Mouse (Mus musculus): ENCODE data around the gene Usf2. TPM values are rescaled to one million over a fixed set of nuclear protein-coding genes. Genes with fewer than 3 reads are reported as not detected.
"Not testable (repeated sequence)": the region's sequence is repeated elsewhere in the genome, so short reads cannot be mapped to it uniquely, and the experiment has no call there.

The Usf2 gene
- total RNA-seq, 2 experiments from 2014 or later: 145 to 193 TPM

DNA sequence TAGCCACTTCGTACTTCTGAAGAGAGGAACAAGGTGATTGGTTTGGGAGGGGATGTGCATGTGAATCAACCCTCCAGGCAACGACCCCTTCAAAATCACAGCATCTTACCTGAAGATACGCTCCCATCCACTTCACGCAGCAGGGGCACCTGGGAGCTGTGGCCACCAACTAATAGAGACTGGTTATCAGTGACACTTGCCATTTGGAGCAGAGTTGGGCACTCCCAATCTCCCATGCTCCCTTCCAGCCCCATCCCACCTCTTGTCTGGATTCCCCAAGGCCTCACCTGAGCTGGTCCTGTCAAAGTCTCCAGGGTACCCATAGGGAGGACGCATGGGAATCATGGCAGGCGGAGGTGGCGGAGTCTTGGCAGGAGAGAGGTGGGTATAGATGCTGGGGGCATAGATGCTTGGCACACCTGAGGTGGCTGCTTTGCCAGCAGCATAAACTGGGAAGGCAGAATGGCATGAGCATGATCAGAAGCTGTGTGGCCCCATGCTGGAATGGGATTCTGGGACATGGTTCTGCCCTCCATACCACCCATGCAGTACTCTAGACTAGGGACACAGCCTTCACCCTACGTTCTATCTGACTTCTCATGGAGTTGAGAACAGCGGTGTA is 2.4 kb upstream of the Usf2 start:
- ATAC-seq (ENCODE audit: poor library complexity, severe bottlenecking): no peak

- ATAC-seq (ENCODE audit: poor library complexity, severe bottlenecking): no peak
Observed at GRCm38 (mm10) chr7:30958109-30958865, 1.7 kb upstream of the Usf2 start.

DNA sequence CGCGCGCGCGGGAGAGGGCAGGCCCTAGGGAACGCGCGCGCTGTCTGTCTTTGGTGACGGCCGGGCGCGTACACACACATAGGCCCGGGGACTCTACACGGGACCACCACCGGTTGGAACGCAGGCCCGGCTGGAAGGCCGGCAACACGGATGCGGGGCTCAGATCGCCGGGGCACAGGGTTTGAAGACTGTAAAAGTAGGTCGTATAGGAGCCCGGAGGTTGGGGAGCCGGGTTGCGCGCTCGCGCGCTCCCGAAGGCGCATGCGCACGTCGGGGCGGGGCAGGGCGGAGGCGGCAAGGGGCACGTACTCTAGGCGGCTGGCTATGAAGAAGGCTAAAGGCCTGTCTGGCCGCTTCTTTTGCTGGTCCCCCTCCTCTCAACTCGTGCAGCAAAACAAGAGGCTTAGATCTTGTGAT is 772 bp upstream of the Usf2 start:
- peak; percentile 52 for ATAC-seq (ENCODE audit: poor library complexity, severe bottlenecking)

GRCm38 (mm10) chr7:30956357-30956751 is 249 bp downstream of the Usf2 start:
- no peak for ATAC-seq (ENCODE audit: poor library complexity, severe bottlenecking)

GRCm38 (mm10) chr7:30955584-30956356 is 833 bp downstream of the Usf2 start:
- peak; percentile 71 for ATAC-seq (ENCODE audit: poor library complexity, severe bottlenecking)

GRCm38 (mm10) chr7:30954971-30955520 is 1.6 kb downstream of the Usf2 start:
- ATAC-seq (ENCODE audit: poor library complexity, severe bottlenecking): no peak

GRCm38 (mm10) chr7:30954036-30954435 is 2.6 kb downstream of the Usf2 start:
- ATAC-seq (ENCODE audit: poor library complexity, severe bottlenecking): no peak

DNA sequence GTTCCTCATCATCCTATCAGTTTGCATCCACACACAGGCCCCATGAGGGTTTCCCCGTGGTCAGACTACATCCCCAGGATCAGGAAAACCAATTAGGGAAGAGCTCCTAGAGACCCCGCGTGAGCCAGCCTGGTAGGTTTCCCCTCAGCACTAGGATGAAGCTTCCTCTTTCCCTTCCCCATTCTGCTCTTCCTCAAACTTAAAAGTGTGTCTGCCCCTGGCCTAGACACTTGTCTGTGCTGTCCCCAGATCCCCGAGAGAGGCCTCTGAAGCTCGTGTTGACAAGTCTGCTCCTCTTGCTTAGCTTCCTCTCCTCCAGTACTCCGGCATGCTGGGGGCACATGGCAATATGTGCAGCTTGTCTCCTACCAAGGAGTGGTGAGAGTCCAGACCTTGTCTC is 3.1 kb downstream of the Usf2 start:
- ATAC-seq (ENCODE audit: poor library complexity, severe bottlenecking): peak; percentile 45

- ATAC-seq (ENCODE audit: poor library complexity, severe bottlenecking): no peak
Observed at GRCm38 (mm10) chr7:30952441-30953265, 4.0 kb downstream of the Usf2 start.

GRCm38 (mm10) chr7:30949902-30950301 is 6.7 kb downstream of the Usf2 start:
- not testable (repeated sequence) for ATAC-seq (ENCODE audit: poor library complexity, severe bottlenecking)

- ATAC-seq (ENCODE audit: poor library complexity, severe bottlenecking): no peak
Observed at GRCm38 (mm10) chr7:30945876-30946275, 10.7 kb downstream of the Usf2 start.

DNA sequence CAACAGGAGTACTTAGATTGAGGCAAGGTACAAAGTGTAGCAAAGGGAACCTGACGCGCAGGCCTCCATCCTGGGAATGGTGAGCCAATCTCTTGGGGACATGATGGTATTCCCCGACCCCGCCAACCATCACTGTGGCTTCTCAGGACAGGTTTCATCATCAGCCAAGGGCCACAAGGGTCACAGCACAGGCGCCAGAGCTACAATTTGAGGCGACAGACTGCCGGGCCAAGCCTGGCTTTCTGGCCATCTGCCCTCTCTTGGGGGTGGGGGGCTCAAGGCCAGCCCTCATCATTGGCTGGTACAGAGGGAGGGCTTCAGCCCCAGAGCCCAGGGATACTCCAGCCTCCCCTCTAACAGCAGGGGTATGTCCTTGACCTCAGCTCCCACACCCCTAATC is 11.1 kb downstream of the Usf2 start:
- ATAC-seq (ENCODE audit: poor library complexity, severe bottlenecking): not testable (repeated sequence)

- not testable (repeated sequence) for ATAC-seq (ENCODE audit: poor library complexity, severe bottlenecking)
Observed at GRCm38 (mm10) chr7:30944706-30945105, 11.9 kb downstream of the Usf2 start.

DNA sequence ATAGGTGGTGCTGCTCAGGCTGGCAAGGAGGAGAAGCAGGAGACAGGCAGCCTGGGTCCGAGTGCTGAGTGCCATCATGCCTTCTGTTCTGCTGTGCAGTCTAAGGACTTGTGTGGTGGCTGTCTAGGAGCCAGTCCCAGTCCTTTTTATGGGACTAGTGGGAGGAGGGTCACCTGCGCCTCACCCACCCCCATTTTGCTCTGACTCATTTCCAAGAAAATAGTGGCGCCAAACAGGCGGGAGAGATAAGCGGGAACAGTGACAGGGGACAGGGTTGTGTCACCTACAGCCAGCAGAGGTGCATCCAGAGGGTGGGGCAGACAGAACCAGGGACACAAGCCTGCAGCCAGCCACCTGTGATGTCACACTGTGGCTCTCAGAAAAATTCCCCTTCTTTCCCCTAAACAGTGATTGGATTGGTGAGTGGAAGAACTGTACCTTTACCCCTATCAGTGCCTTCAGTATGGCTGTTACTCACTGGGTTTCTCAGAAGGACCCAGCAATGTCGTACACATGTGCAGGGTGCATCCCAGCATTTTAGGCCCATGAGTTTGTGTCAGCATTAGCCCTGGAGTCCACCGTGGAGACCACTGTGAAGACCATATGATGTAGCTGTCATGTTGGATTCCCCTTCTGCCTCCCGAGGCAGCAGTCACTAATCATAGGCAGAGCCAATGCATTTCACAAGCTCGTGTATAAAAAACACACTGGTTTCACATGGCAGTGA is 12.5 kb downstream of the Usf2 start, which contains the start of gene Hamp:
Gene Hamp (minus strand): TSS at position 124 of the 727 bp plus-strand sequence.
- ATAC-seq (ENCODE audit: poor library complexity, severe bottlenecking): no peak

DNA sequence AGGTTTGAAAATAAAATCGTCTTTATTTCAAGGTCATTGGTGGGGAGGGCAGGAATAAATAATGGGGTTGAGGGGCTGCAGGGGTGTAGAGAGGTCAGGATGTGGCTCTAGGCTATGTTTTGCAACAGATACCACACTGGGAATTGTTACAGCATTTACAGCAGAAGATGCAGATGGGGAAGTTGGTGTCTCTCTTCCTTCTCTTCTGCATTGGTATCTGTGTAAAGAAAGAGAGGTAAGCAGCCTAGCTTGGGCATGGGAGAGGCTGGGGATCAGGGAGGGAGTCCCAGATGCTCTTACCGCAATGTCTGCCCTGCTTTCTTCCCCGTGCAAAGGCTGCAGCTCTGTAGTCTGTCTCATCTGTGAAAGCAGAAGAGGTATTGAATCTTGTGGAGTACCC is 14.2 kb downstream of the Usf2 start:
- ATAC-seq (ENCODE audit: poor library complexity, severe bottlenecking): peak; percentile 79

DNA sequence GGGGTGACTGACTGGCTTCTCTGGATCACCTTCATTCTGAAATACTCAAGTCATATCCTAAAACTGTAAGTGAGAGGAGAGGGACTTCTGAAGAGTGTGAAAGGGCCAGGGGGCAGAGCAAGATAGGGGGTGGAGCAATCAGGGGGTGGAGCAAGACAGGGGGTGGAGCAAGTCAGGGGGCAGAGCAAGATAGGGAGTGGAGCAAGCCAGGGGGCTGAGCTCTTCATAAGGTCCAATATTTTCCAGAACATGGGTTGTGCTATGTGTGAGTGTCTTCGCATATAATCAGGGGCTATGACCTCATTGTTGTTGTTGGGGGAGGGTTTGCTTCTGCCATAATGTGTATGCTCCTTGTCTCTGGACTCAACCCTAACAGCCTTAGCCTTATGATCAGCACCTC is 16.5 kb downstream of the Usf2 start:
- ATAC-seq (ENCODE audit: poor library complexity, severe bottlenecking): 0 out of 2 replicates have a peak, but pooled peaks have one; percentile 19

DNA sequence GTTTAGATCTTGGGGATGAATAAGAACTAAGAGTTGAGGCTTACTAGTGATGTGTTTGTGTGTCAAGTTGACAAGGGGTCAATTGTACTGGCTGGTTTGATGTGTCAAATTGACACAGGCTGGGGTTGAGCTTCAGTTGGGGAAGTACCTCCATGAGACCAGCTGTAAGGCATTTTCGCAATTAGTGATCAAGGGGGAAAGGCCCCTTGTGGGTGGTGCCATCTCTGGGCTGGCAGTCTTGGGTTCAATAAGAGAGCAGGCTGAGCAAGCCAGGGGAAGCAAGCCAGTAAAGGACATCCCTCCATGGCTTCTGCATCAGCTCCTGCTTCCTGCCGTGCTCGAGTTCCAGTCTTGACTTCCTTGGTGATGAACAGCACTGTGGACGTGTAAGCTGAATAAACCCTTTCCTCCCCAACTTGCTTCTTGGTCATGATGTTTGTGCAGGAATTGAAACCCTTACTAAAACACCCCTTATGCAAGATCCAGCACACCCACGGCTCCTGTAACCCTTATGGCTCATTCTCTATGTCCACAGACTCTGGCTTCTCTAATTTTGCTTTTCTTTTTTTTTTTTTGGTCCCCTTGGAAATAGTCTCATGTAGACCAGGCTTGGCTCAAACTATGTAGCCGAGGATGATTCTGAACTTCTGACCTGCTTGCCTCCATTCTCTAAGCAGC is 21.0 kb downstream of the Usf2 start:
- peak; percentile 88 for ATAC-seq (ENCODE audit: poor library complexity, severe bottlenecking)

- not testable (repeated sequence) for ATAC-seq (ENCODE audit: poor library complexity, severe bottlenecking)
Observed at GRCm38 (mm10) chr7:30924581-30924980, 32.0 kb downstream of the Usf2 start, which contains the start of gene Hamp2. Gene Hamp2 (minus strand): TSS chr7:30924681.

- no peak for ATAC-seq (ENCODE audit: poor library complexity, severe bottlenecking)
Observed at GRCm38 (mm10) chr7:30924071-30924470, 32.5 kb downstream of the Usf2 start.

Data from megakaryocyte, adult 5-6 weeks (primary cell).